Mouse (Mus musculus) kidney, adult 8-10 months (tissue): Measurements from ENCODE around the gene Slc6a20a.
A peak's percentile ranks its signal among the peaks of the same experiment; 100 is the strongest.
"Not testable (repeated sequence)": the region's sequence is repeated elsewhere in the genome, so short reads cannot be mapped to it uniquely, and the experiment has no call there.

Experiments
- DNase-seq, 2 experiments: peaks; one replicate each; pipeline ENCODE4 v3.0.0; 2022

Slc6a20a gene

GRCm38 (mm10) chr9:123678327-123679105 is at the start of gene Slc6a20a, which contains the start of gene Ccr9:
Gene Slc6a20a, minus strand, starts transcription at chr9:123678885.
Gene Ccr9, plus strand, starts transcription at chr9:123678439.
- peak; percentile 71 to 75 for DNase-seq

- no peak for DNase-seq
Observed at GRCm38 (mm10) chr9:123722737-123723493, 44.2 kb upstream of the Slc6a20a start.

- DNase-seq = peak; percentile 97
Observed at GRCm38 (mm10) chr9:123717186-123718008, 38.7 kb upstream of the Slc6a20a start, which contains the start of gene Lztfl1. Gene Lztfl1, minus strand, starts transcription at chr9:123717697.

- DNase-seq = no peak
Observed at GRCm38 (mm10) chr9:123716301-123716700, 37.6 kb upstream of the Slc6a20a start.

GRCm38 (mm10) chr9:123713111-123713510 is 34.4 kb upstream of the Slc6a20a start:
- DNase-seq = no peak

GRCm38 (mm10) chr9:123709226-123709625 is 30.5 kb upstream of the Slc6a20a start:
- no peak for DNase-seq

- DNase-seq = no peak
Observed at GRCm38 (mm10) chr9:123701822-123702221, 23.1 kb upstream of the Slc6a20a start.

- no peak for DNase-seq
Observed at GRCm38 (mm10) chr9:123695634-123696302, 17.1 kb upstream of the Slc6a20a start.

GRCm38 (mm10) chr9:123688227-123688626 is 9.5 kb upstream of the Slc6a20a start:
- DNase-seq = no peak

- DNase-seq = no peak
Observed at GRCm38 (mm10) chr9:123686206-123686605, 7.5 kb upstream of the Slc6a20a start.

- no peak for DNase-seq
Observed at GRCm38 (mm10) chr9:123683704-123684103, 5.0 kb upstream of the Slc6a20a start.

- DNase-seq = no peak
Observed at GRCm38 (mm10) chr9:123679198-123679597, 513 bp upstream of the Slc6a20a start.

- peak; percentile 28 to 62 for DNase-seq
Observed at GRCm38 (mm10) chr9:123665645-123666044, 13.0 kb downstream of the Slc6a20a start.

- not testable (repeated sequence) for DNase-seq
Observed at GRCm38 (mm10) chr9:123659986-123660676, 18.6 kb downstream of the Slc6a20a start.

GRCm38 (mm10) chr9:123658981-123659380 is 19.7 kb downstream of the Slc6a20a start:
- DNase-seq = no peak

GRCm38 (mm10) chr9:123657457-123657856 is 21.2 kb downstream of the Slc6a20a start:
- DNase-seq = no peak

GRCm38 (mm10) chr9:123651369-123651768 is 27.3 kb downstream of the Slc6a20a start:
- no peak for DNase-seq

- no peak for DNase-seq
Observed at GRCm38 (mm10) chr9:123649785-123650511, 28.7 kb downstream of the Slc6a20a start.

- DNase-seq = peak; percentile 69 to 75
Observed at GRCm38 (mm10) chr9:123640106-123640505, 38.6 kb downstream of the Slc6a20a start.

- peak; percentile 73 to 88 for DNase-seq
Observed at GRCm38 (mm10) chr9:123638668-123639089, 40.0 kb downstream of the Slc6a20a start.

- peak; percentile 40 to 49 for DNase-seq
Observed at GRCm38 (mm10) chr9:123638231-123638630, 40.5 kb downstream of the Slc6a20a start.
